Mouse (Mus musculus): ENCODE data around the gene Gamt. TPM values are rescaled to one million over a fixed set of nuclear protein-coding genes. Genes with fewer than 3 reads are reported as not detected.

The Gamt gene
- total RNA-seq, 1 experiment from 2014 or later: 192 TPM

GRCm38 (mm10) chr10:80285222-80286070 is 24.6 kb upstream of the Gamt start:
- DNase-seq: peak; percentile 84

- peak; percentile 18 for DNase-seq
These were observed 21.9 kb upstream of the Gamt start for GRCm38 (mm10) chr10:80282481-80283441.

- DNase-seq: peak; percentile 86
These were observed 21.1 kb upstream of the Gamt start for GRCm38 (mm10) chr10:80281921-80282371.

- peak; percentile 83 for DNase-seq
These were observed 20.5 kb upstream of the Gamt start for GRCm38 (mm10) chr10:80281304-80281703.

GRCm38 (mm10) chr10:80279273-80279672 is 18.5 kb upstream of the Gamt start:
- DNase-seq: no peak

GRCm38 (mm10) chr10:80278390-80278789 is 17.6 kb upstream of the Gamt start:
- no peak for DNase-seq

GRCm38 (mm10) chr10:80276238-80276637 is 15.4 kb upstream of the Gamt start:
- DNase-seq: no peak

- DNase-seq: no peak
These were observed 13.0 kb upstream of the Gamt start for GRCm38 (mm10) chr10:80273847-80274246.

- DNase-seq: no peak
These were observed 11.2 kb upstream of the Gamt start for GRCm38 (mm10) chr10:80271870-80272585.

GRCm38 (mm10) chr10:80271186-80271843 is 10.5 kb upstream of the Gamt start:
- no peak for DNase-seq

- DNase-seq: peak; percentile 81
These were observed 9.9 kb upstream of the Gamt start for GRCm38 (mm10) chr10:80270734-80271181.

GRCm38 (mm10) chr10:80270099-80270498 is 9.3 kb upstream of the Gamt start:
- no peak for DNase-seq

GRCm38 (mm10) chr10:80265149-80265486 is 4.3 kb upstream of the Gamt start:
- no peak for DNase-seq

- peak; percentile 99 for DNase-seq
These were observed 3.7 kb upstream of the Gamt start for GRCm38 (mm10) chr10:80264341-80265148.

- DNase-seq: no peak
These were observed 2.1 kb upstream of the Gamt start for GRCm38 (mm10) chr10:80262776-80263365.

- no peak for DNase-seq
These were observed 1.4 kb upstream of the Gamt start for GRCm38 (mm10) chr10:80262169-80262568.

- DNase-seq: peak; percentile 99
These were observed 765 bp upstream of the Gamt start for GRCm38 (mm10) chr10:80261585-80261968.

GRCm38 (mm10) chr10:80259861-80260641 is 761 bp downstream of the Gamt start:
- DNase-seq: peak; percentile 91

- peak; percentile 65 for DNase-seq
These were observed 1.4 kb downstream of the Gamt start for GRCm38 (mm10) chr10:80259463-80259805.
